Mouse (Mus musculus): ENCODE results near the gene AC124108.1. TPM values are rescaled to one million over a fixed set of nuclear protein-coding genes. Genes with fewer than 3 reads are reported as not detected.
"Not testable (repeated sequence)": the region's sequence is repeated elsewhere in the genome, so short reads cannot be mapped to it uniquely, and the experiment has no call there.

Gene AC124108.1
- polyA plus RNA-seq, 1 experiment from 2014 or later: 2.3 TPM

GRCm38 (mm10) chr1:132153691-132154090 lies 37.6 kb upstream of the AC124108.1 start:
- peak overlapping the region; percentile 23; the same call in 1 of the 2 replicates for H3K27ac ChIP-seq (replicated peaks)
- H3K4me3 ChIP-seq: no peak overlapping the region
- H3K27me3 ChIP-seq (ENCODE audit: low read depth, poor library complexity, severe bottlenecking): peaks cover 48% of the 10 kb centered on the region
- WGBS: 6% methylated on average over 8 of the region's 8 CpGs
- no peak for DNase-seq (ENCODE audit: low spot score)
- H3K36me3 ChIP-seq: no peaks in the 10 kb centered on the region
- H3K9me3 ChIP-seq (replicated peaks): no peaks in the 10 kb centered on the region
- H3K4me1 ChIP-seq: peaks cover 33% of the 10 kb centered on the region

GRCm38 (mm10) chr1:132155737-132156136 lies 35.5 kb upstream of the AC124108.1 start:
- H3K27me3 ChIP-seq (ENCODE audit: low read depth, poor library complexity, severe bottlenecking): peaks cover 62% of the 10 kb centered on the region
- DNase-seq (ENCODE audit: low spot score): peak; percentile 79
- H3K27ac ChIP-seq (replicated peaks): peak overlapping the region; percentile 57; the same call in 1 of the 2 replicates
- peak overlapping the region; percentile 14; the same call in 1 of the 2 replicates for H3K4me3 ChIP-seq
- H3K9me3 ChIP-seq (replicated peaks): no peaks in the 10 kb centered on the region
- peaks cover 49% of the 10 kb centered on the region for H3K4me1 ChIP-seq
- 8% methylated on average over 6 of the region's 6 CpGs for WGBS
- no peaks in the 10 kb centered on the region for H3K36me3 ChIP-seq

GRCm38 (mm10) chr1:132157016-132157781 lies 34.1 kb upstream of the AC124108.1 start:
- H3K27me3 ChIP-seq (ENCODE audit: low read depth, poor library complexity, severe bottlenecking): peaks cover 59% of the 10 kb centered on the region
- 26% methylated on average over 14 of the region's 14 CpGs for WGBS
- H3K9me3 ChIP-seq (replicated peaks): no peaks in the 10 kb centered on the region
- peak overlapping the region; percentile 55; the same call in 1 of the 2 replicates for H3K27ac ChIP-seq (replicated peaks)
- H3K36me3 ChIP-seq: no peaks in the 10 kb centered on the region
- H3K4me1 ChIP-seq: peaks cover 57% of the 10 kb centered on the region
- DNase-seq (ENCODE audit: low spot score): peak; percentile 89
- H3K4me3 ChIP-seq: 0 out of 2 replicates have a peak overlapping the region, but pooled peaks have one; percentile 16

- Histone ChIP-seq H3K27ac (replicated peaks) (peak overlapping the region; percentile 55; the same call in 1 of the 2 replicates), H3K4me3 (0 out of 2 replicates have a peak overlapping the region, but pooled peaks have one; percentile 16)
- WGBS: 22% methylated on average over 7 of the region's 7 CpGs
Measured at GRCm38 (mm10) chr1:132157808-132158207, 33.4 kb upstream of the AC124108.1 start.

GRCm38 (mm10) chr1:132158741-132159140 lies 32.5 kb upstream of the AC124108.1 start:
- Histone ChIP-seq H3K27me3 (ENCODE audit: low read depth, poor library complexity, severe bottlenecking) (peaks cover 50% of the 10 kb centered on the region), H3K27ac (replicated peaks) (no peak overlapping the region; the same call in 1 of the 2 replicates), H3K4me1 (peaks cover 49% of the 10 kb centered on the region), H3K4me3 (no peak overlapping the region), H3K9me3 (replicated peaks) (no peaks in the 10 kb centered on the region), H3K36me3 (no peaks in the 10 kb centered on the region)
- DNase-seq (ENCODE audit: low spot score): no peak
- 18% methylated on average over 2 of the region's 2 CpGs for WGBS

More at GRCm38 (mm10) chr1:132157808-132158207, 33.4 kb upstream of the AC124108.1 start:
- H3K4me1 ChIP-seq: peaks cover 57% of the 10 kb centered on the region
- H3K9me3 ChIP-seq (replicated peaks): no peaks in the 10 kb centered on the region
- peaks cover 53% of the 10 kb centered on the region for H3K27me3 ChIP-seq (ENCODE audit: low read depth, poor library complexity, severe bottlenecking)
- H3K36me3 ChIP-seq: no peaks in the 10 kb centered on the region
- DNase-seq (ENCODE audit: low spot score): no peak

- peaks cover 57% of the 10 kb centered on the region for H3K27me3 ChIP-seq (ENCODE audit: low read depth, poor library complexity, severe bottlenecking)
- no peak overlapping the region for H3K4me3 ChIP-seq
- 63% methylated on average over 4 of the region's 4 CpGs for WGBS
Measured at GRCm38 (mm10) chr1:132159681-132160080, 31.6 kb upstream of the AC124108.1 start.

GRCm38 (mm10) chr1:132161211-132161880 lies 29.9 kb upstream of the AC124108.1 start:
- no peak overlapping the region for H3K4me3 ChIP-seq
- 63% methylated on average over 7 of the region's 7 CpGs for WGBS
- H3K27me3 ChIP-seq (ENCODE audit: low read depth, poor library complexity, severe bottlenecking): peaks cover 57% of the 10 kb centered on the region
- H3K9me3 ChIP-seq (replicated peaks): no peaks in the 10 kb centered on the region; the same call in 1 of the 2 replicates
- H3K4me1 ChIP-seq: peaks cover 55% of the 10 kb centered on the region
- H3K36me3 ChIP-seq: no peaks in the 10 kb centered on the region
- no peak for DNase-seq (ENCODE audit: low spot score)
- peak overlapping the region; percentile 55 for H3K27ac ChIP-seq (replicated peaks)

More at GRCm38 (mm10) chr1:132159681-132160080, 31.6 kb upstream of the AC124108.1 start:
- H3K36me3 ChIP-seq: no peaks in the 10 kb centered on the region
- no peaks in the 10 kb centered on the region for H3K9me3 ChIP-seq (replicated peaks)
- H3K27ac ChIP-seq (replicated peaks): peak overlapping the region; percentile 53; the same call in 1 of the 2 replicates
- peaks cover 53% of the 10 kb centered on the region for H3K4me1 ChIP-seq
- DNase-seq (ENCODE audit: low spot score): no peak

GRCm38 (mm10) chr1:132162618-132163017 lies 28.6 kb upstream of the AC124108.1 start:
- WGBS: 49% methylated on average over 9 of the region's 9 CpGs

GRCm38 (mm10) chr1:132164780-132165518 lies 26.3 kb upstream of the AC124108.1 start:
- Histone ChIP-seq H3K27me3 (ENCODE audit: low read depth, poor library complexity, severe bottlenecking) (peaks cover 60% of the 10 kb centered on the region), H3K4me3 (no peak overlapping the region), H3K4me1 (peaks cover 51% of the 10 kb centered on the region), H3K27ac (replicated peaks) (peak overlapping the region; percentile 50), H3K9me3 (replicated peaks) (no peaks in the 10 kb centered on the region; the same call in 1 of the 2 replicates), H3K36me3 (no peaks in the 10 kb centered on the region)
- WGBS: 50% methylated on average over 13 of the region's 13 CpGs
- no peak for DNase-seq (ENCODE audit: low spot score)

More at GRCm38 (mm10) chr1:132162618-132163017, 28.6 kb upstream of the AC124108.1 start:
- not testable (repeated sequence) for H3K4me3 ChIP-seq; H3K9me3 ChIP-seq (replicated peaks); H3K27ac ChIP-seq (replicated peaks); DNase-seq (ENCODE audit: low spot score); H3K36me3 ChIP-seq
- H3K4me1 ChIP-seq: peaks cover 55% of the 10 kb centered on the region
- H3K27me3 ChIP-seq (ENCODE audit: low read depth, poor library complexity, severe bottlenecking): peaks cover 62% of the 10 kb centered on the region

GRCm38 (mm10) chr1:132165859-132166258 lies 25.4 kb upstream of the AC124108.1 start:
- peaks cover 51% of the 10 kb centered on the region for H3K4me1 ChIP-seq
- H3K9me3 ChIP-seq (replicated peaks): no peaks in the 10 kb centered on the region; the same call in 1 of the 2 replicates
- H3K27ac ChIP-seq (replicated peaks): no peak overlapping the region
- WGBS: 52% methylated on average over 3 of the region's 3 CpGs
- no peak overlapping the region for H3K4me3 ChIP-seq
- H3K27me3 ChIP-seq (ENCODE audit: low read depth, poor library complexity, severe bottlenecking): peaks cover 59% of the 10 kb centered on the region
- H3K36me3 ChIP-seq: no peaks in the 10 kb centered on the region
- no peak for DNase-seq (ENCODE audit: low spot score)

GRCm38 (mm10) chr1:132168115-132168767 lies 23.0 kb upstream of the AC124108.1 start:
- Histone ChIP-seq H3K4me3 (peak overlapping the region; percentile 34), H3K4me1 (peaks cover 55% of the 10 kb centered on the region), H3K27me3 (ENCODE audit: low read depth, poor library complexity, severe bottlenecking) (peaks cover 54% of the 10 kb centered on the region), H3K27ac (replicated peaks) (0 out of 2 replicates have a peak overlapping the region, but pooled peaks have one; percentile 4), H3K9me3 (replicated peaks) (no peaks in the 10 kb centered on the region; the same call in 1 of the 2 replicates), H3K36me3 (no peaks in the 10 kb centered on the region)
- WGBS: 11% methylated on average over 12 of the region's 12 CpGs
- DNase-seq (ENCODE audit: low spot score): peak; percentile 50

All from midbrain, embryonic 10.5 days (tissue).